ENCODE assay signal across 8 mouse cellular contexts in the genomic region with DNA sequence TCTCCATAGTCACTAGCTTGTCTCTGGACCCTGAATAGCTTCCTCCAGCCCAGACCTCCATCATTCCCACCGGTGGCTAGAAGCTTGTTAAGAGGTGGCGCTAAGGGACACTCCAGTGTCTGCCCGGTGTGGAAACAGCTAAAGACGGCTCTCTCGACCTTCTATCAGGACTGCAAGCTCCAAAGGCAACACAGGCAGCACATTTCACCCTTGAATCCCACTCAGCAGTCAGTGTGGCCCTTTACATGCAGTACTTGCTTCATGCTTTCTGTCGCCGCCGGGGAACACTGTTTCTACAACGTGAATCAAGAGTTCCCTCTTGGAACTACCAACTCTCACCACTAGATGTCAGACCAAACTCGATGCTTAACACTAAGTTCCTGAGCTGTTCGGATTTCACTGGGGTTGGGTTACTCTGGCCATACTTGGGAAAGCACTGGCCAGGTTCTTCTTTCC. TPM values are rescaled to one million over a fixed set of nuclear protein-coding genes. Genes with fewer than 3 reads are reported as not detected.
DNase-seq lines count a peak whose midpoint lies in the region; ATAC-seq and TF ChIP-seq lines count a peak whose summit lies in the region.

No protein-coding gene starts in this region.

- ATAC-seq in hindbrain, embryonic 16.5 days, result peak; percentile 89

- H3K36me3 ChIP-seq in spleen, adult 2 months (ENCODE audit: control insufficient read depth, insufficient read depth, low read length), result no peaks in the 10 kb centered on the region
- H3K36me3 ChIP-seq in hindbrain, embryonic 16.5 days (ENCODE audit: control insufficient read depth, insufficient read depth, low read length), result no peaks in the 10 kb centered on the region

- TF ChIP-seq POLR2A in spleen, adult 2 months (IDR thresholded peaks at IDR 0.05; ENCODE audit: low read depth, low read length), result no peak

- peak overlapping the region; percentile 50 for H3K4me2 ChIP-seq in hindbrain, embryonic 16.5 days (ENCODE audit: low read length)

- H3K9me3 ChIP-seq in hindbrain, embryonic 16.5 days (ENCODE audit: control insufficient read depth, low read length), result no peaks in the 10 kb centered on the region

- no peak overlapping the region for H3K27ac ChIP-seq in spleen, adult 2 months (ENCODE audit: insufficient read depth, low read length)
- no peak overlapping the region for H3K27ac ChIP-seq in hindbrain, embryonic 16.5 days (ENCODE audit: low read depth, low read length)

- no peaks in the 10 kb centered on the region for H3K4me1 ChIP-seq in spleen, adult 2 months (ENCODE audit: control insufficient read depth, insufficient read depth, insufficient read length)
- H3K4me1 ChIP-seq in hindbrain, embryonic 16.5 days (ENCODE audit: control insufficient read depth, insufficient read depth, low read depth, low read length), result no peaks in the 10 kb centered on the region; the same call in 1 of the 2 replicates

- no peak overlapping the region for H3K4me3 ChIP-seq in spleen, adult 2 months (ENCODE audit: extremely low read depth, insufficient read depth, insufficient read length)
- peak overlapping the region; percentile 14 for H3K4me3 ChIP-seq in hindbrain, embryonic 16.5 days (ENCODE audit: low read length)

- peak; percentile 1 to 8 for DNase-seq in spleen, adult 2 months (ENCODE audit: low read depth in 1 of 2, low spot score in 2 of 2)
- DNase-seq in spleen, adult 12 weeks (ENCODE audit: low spot score), result no peak
- DNase-seq in cerebellum, postnatal 25 days, result peak; percentile 73 to 86
- DNase-seq in frontal cortex, postnatal 14 days (ENCODE audit: low spot score in 2 of 2), result peak; percentile 17 to 66
- peak; percentile 32 to 53 for DNase-seq in layer of hippocampus, postnatal 36 days
- peak; percentile 71 for DNase-seq in lung, postnatal 14 days
- DNase-seq in retina, postnatal 7 days (ENCODE audit: low read depth, low spot score), result peak; percentile 79

- 19% methylated on average over 11 of the region's 11 CpGs for WGBS in spleen, adult 2 months
- WGBS in hindbrain, embryonic 16.5 days, result 11% methylated on average over 11 of the region's 11 CpGs

- H3K9ac ChIP-seq in hindbrain, embryonic 16.5 days (ENCODE audit: low read depth, low read length), result peak overlapping the region; percentile 51; the same call in 1 of the 2 replicates

- no peaks in the 10 kb centered on the region for H3K27me3 ChIP-seq in spleen, adult 2 months (ENCODE audit: control insufficient read depth, insufficient read depth, low read length)
- no peaks in the 10 kb centered on the region for H3K27me3 ChIP-seq in hindbrain, embryonic 16.5 days (replicated peaks; ENCODE audit: control insufficient read depth, insufficient read depth, low read length)

- no peak for TF ChIP-seq CTCF in spleen, adult 2 months (IDR thresholded peaks at IDR 0.05; ENCODE audit: extremely low read depth, insufficient read depth, insufficient read length, insufficient replicate concordance)

RNA-seq across cellular contexts. Expression of a gene that starts 16.2 kb away (rescaled TPM):
- polyA plus RNA-seq in spleen, adult 2 months (2012; rRNA removed), result not detected in 2 replicates
- not detected in 2 replicates for polyA plus RNA-seq in hindbrain, embryonic 16.5 days (2015; fragmentation: Nextera tagmentation; extraction: Ambion mirVana)
- total RNA-seq in layer of hippocampus, postnatal 36 days (2021), result not detected

RNA-seq across cellular contexts. Expression of a gene that starts 42.6 kb away (rescaled TPM):
- not detected in 2 replicates for polyA plus RNA-seq in spleen, adult 2 months (2012; rRNA removed)
- 0.66 and 1.3 TPM in 2 replicates for polyA plus RNA-seq in hindbrain, embryonic 16.5 days (2015; fragmentation: Nextera tagmentation; extraction: Ambion mirVana)
- total RNA-seq in layer of hippocampus, postnatal 36 days (2021), result not detected

RNA-seq across cellular contexts. Expression of a gene that starts 55.9 kb away (rescaled TPM):
- polyA plus RNA-seq in spleen, adult 2 months (2012; rRNA removed), result 0.49 and 0.64 TPM in 2 replicates
- 8.6 and 12.1 TPM in 2 replicates for polyA plus RNA-seq in hindbrain, embryonic 16.5 days (2015; fragmentation: Nextera tagmentation; extraction: Ambion mirVana)
- under 1 TPM; 0.30 to 0.51 TPM for total RNA-seq in layer of hippocampus, postnatal 36 days (2021)
